In the genomic region with DNA sequence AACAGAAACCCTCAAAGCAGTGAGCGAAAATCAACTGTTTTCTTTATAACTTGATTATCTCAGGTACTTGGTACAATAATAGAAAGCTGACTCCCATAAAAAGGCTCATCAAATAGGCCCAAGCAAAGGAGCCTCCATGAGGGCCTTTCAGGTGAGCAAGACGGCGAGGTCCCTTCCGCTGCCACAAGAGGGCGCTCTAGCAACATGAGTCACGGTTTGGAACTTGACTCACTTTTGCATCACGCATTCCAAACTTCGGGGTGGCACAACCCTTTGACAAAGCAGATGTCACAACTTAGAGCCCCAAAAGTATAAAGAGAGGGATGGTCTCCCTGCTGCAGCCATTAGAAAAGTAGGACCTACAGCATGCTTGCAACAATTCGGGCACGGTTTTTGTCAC, we compare ENCODE assay signal across 8 mouse cellular contexts. TPM values are rescaled to one million over a fixed set of nuclear protein-coding genes. Genes with fewer than 3 reads are reported as not detected.
DNase-seq lines count a peak whose midpoint lies in the region; ATAC-seq and TF ChIP-seq lines count a peak whose summit lies in the region.

No protein-coding gene starts in this region.

- H3K27ac ChIP-seq in kidney, embryonic 14.5 days (ENCODE audit: low read depth, low read length) = no peak overlapping the region
- no peak overlapping the region for H3K27ac ChIP-seq in hindbrain, postnatal 0 days

- ATAC-seq in kidney, embryonic 14.5 days (ENCODE audit: low FRiP score, low TSS enrichment) = no peak
- peak; percentile 47; the same call in 1 of the 2 replicates for ATAC-seq in hindbrain, postnatal 0 days

- H3K4me1 ChIP-seq in kidney, embryonic 14.5 days (ENCODE audit: control insufficient read depth, insufficient read depth, low read length) = no peaks in the 10 kb centered on the region
- H3K4me1 ChIP-seq in hindbrain, postnatal 0 days (ENCODE audit: insufficient read depth, low read length) = no peaks in the 10 kb centered on the region

- no peak overlapping the region for H3K4me3 ChIP-seq in kidney, embryonic 14.5 days (ENCODE audit: low read length)
- H3K4me3 ChIP-seq in hindbrain, postnatal 0 days (ENCODE audit: low read length) = no peak overlapping the region

- intact Hi-C loops in left cerebral cortex, postnatal 4 days (cut with DNase I) = loop anchor here (2.0 to 5.0 kb wide), 3 partner anchors 94 to 327 kb away; no protein-coding TSS in a partner anchor

- H3K9me3 ChIP-seq in kidney, embryonic 14.5 days (ENCODE audit: control insufficient read depth, low read length) = no peaks in the 10 kb centered on the region
- no peaks in the 10 kb centered on the region for H3K9me3 ChIP-seq in hindbrain, postnatal 0 days (ENCODE audit: low read length)

- H3K9ac ChIP-seq in kidney, embryonic 14.5 days (ENCODE audit: low read depth, low read length) = no peak overlapping the region
- H3K9ac ChIP-seq in hindbrain, postnatal 0 days (replicated peaks; ENCODE audit: low read length) = no peak overlapping the region

- peak; percentile 89 for DNase-seq in kidney, adult 18-20 months
- DNase-seq in c-Kit-negative CD71-positive TER-119-positive erythroid progenitor cells, embryonic 14.5 days (ENCODE audit: low read depth, low spot score) = peak; percentile 76
- DNase-seq in forelimb bud, embryonic 11.5 days (ENCODE audit: low read depth, low spot score) = peak; percentile 83
- DNase-seq in hindbrain, postnatal 0 days (ENCODE audit: low spot score) = peak; percentile 90
- peak; percentile 84 for DNase-seq in left cerebral cortex, postnatal 4 days
- peak; percentile 88 for DNase-seq in naive thymus-derived CD4-positive, alpha-beta T cell, adult 2 months (ENCODE audit: low read depth)
- DNase-seq in thymus, adult 18-20 months = peak; percentile 32 to 47

- H3K36me3 ChIP-seq in kidney, embryonic 14.5 days (ENCODE audit: control insufficient read depth, insufficient read depth, low read length) = no peaks in the 10 kb centered on the region
- no peaks in the 10 kb centered on the region for H3K36me3 ChIP-seq in hindbrain, postnatal 0 days (ENCODE audit: insufficient read depth, low read length)

- TF ChIP-seq CTCF in hindbrain, postnatal 0 days (IDR thresholded peaks at IDR 0.05; ENCODE audit: low read depth) = peak; percentile 93

- H3K27me3 ChIP-seq in kidney, embryonic 14.5 days (ENCODE audit: control insufficient read depth, insufficient read depth, low read length) = no peaks in the 10 kb centered on the region
- no peaks in the 10 kb centered on the region for H3K27me3 ChIP-seq in hindbrain, postnatal 0 days (ENCODE audit: insufficient read depth, low read length)

- WGBS in kidney, embryonic 14.5 days = 19% methylated on average over 10 of the region's 10 CpGs
- WGBS in hindbrain, postnatal 0 days = 16% methylated on average over 10 of the region's 10 CpGs

- H3K4me2 ChIP-seq in kidney, embryonic 14.5 days (replicated peaks; ENCODE audit: low read depth, low read length) = no peak overlapping the region
- no peak overlapping the region for H3K4me2 ChIP-seq in hindbrain, postnatal 0 days (ENCODE audit: low read depth, low read length)

RNA-seq across cellular contexts. Expression of a gene that starts 5.9 kb away (rescaled TPM):
- 6.6 and 13.6 TPM in 2 replicates for polyA plus RNA-seq in kidney, embryonic 14.5 days (2014; fragmentation: Nextera tagmentation; extraction: Ambion mirVana)
- 34.0 and 39.6 TPM in 2 replicates for total RNA-seq in hindbrain, postnatal 0 days (2014; rRNA removed)
- 20.5 and 20.7 TPM in 2 replicates for polyA plus RNA-seq in hindbrain, postnatal 0 days (2015; fragmentation: Nextera tagmentation; extraction: Ambion mirVana)
- total RNA-seq in left cerebral cortex, postnatal 4 days (2021) = 10 to 100 TPM; 24.8 to 27.6 TPM

RNA-seq across cellular contexts. Expression of a gene that starts 20.6 kb away (rescaled TPM):
- polyA plus RNA-seq in kidney, embryonic 14.5 days (2014; fragmentation: Nextera tagmentation; extraction: Ambion mirVana) = 14.8 and 22.1 TPM in 2 replicates
- total RNA-seq in hindbrain, postnatal 0 days (2014; rRNA removed) = 13.4 and 24.0 TPM in 2 replicates
- 6.4 and 6.6 TPM in 2 replicates for polyA plus RNA-seq in hindbrain, postnatal 0 days (2015; fragmentation: Nextera tagmentation; extraction: Ambion mirVana)
- 10 to 100 TPM; 26.7 to 27.1 TPM for total RNA-seq in left cerebral cortex, postnatal 4 days (2021)

Comparison
In these comparisons a context has a peak if more than half of its experiments do, and no peak if none do; other contexts are left out.
1. DNase-seq: peak in every context shown above with its lines; median percentile 90 in hindbrain, postnatal 0 days; 89 in kidney, adult 18-20 months; 88 in naive thymus-derived CD4-positive, alpha-beta T cell, adult 2 months; 84 in left cerebral cortex, postnatal 4 days; 83 in forelimb bud, embryonic 11.5 days; 76 in c-Kit-negative CD71-positive TER-119-positive erythroid progenitor cells, embryonic 14.5 days; 40 in thymus, adult 18-20 months.